Mouse (Mus musculus) small intestine, adult 2 months (tissue): ENCODE results near the gene Cabcoco1.

ENCODE experiments used
- CTCF ChIP-seq: fragments of 200-500 bp; IDR thresholded peaks from 2 replicates; pipeline ENCODE4 v1.5.1; 2012; ENCODE audit warnings: low read depth, mild to moderate bottlenecking, control low read depth, inconsistent platforms, low read length, moderate library complexity, mixed read lengths; ENCODE audit not compliant: insufficient replicate concordance, insufficient read length; ENCODE audit errors: extremely low read depth
- POLR2A ChIP-seq: fragments of 200-500 bp; IDR thresholded peaks from 2 replicates; pipeline ENCODE4 v1.6.1; 2012; ENCODE audit warnings: low read depth, mild to moderate bottlenecking, control low read depth, inconsistent platforms, low read length, moderate library complexity

DNA sequence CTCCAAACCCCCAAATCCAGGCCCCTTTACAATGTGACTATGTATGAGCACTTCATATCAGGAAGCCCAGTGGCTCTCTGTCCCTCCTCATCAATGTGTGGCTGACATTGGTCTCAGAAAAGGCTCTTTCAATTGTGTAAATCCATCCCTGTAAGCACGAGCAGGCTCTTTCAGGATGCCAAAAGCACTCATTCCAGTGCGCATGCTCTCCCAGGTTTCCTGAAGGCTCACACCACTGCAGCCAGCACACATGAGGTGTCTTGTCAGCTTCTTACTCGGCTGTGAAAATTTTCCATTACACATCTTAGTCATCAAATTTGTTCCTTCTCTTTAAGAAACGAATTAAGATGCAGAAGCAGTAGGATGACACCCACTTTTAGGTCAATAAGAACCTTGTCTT, 152.9 kb downstream of the Cabcoco1 start:
- no peak for TF ChIP-seq CTCF
- TF ChIP-seq POLR2A: no peak
